Mouse (Mus musculus): Measurements from ENCODE around the gene AY358078.

- TF ChIP-seq POLR2A (IDR thresholded peaks at IDR 0.05; ENCODE audit: insufficient read depth, low read depth, low read length) (no peak), CTCF (IDR thresholded peaks at IDR 0.05) (no peak)
Measured at GRCm38 (mm10) chr14:51870756-51871155, 70.9 kb downstream of the AY358078 start.
